Mouse (Mus musculus): Measurements from ENCODE around the gene Zdhhc11.
A peak's percentile ranks its signal among the peaks of the same experiment; 100 is the strongest.
"Not testable (repeated sequence)": the region's sequence is repeated elsewhere in the genome, so short reads cannot be mapped to it uniquely, and the experiment has no call there.

Zdhhc11 gene

DNA sequence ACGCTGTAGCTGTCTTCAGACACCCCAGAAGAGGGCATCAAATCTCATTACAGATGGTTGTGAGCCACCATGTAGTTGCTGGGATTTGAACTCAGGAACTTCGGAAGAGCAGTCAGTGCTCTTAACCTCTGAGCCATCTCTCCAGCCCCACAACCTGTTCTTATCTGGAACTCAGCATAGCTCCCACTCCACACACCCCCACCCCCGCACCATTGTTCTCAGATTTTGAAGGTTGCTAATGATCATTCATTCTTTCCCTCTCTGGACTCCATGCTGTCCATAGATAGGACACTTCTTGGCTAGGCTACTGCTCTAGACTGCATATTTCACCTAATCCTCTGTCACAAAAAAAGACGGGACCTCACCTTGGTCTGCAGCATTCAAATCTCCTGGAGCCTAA lies 43.2 kb downstream of the Zdhhc11 start:
- not testable (repeated sequence) for DNase-seq (ENCODE audit: low spot score in 2 of 2)

DNA sequence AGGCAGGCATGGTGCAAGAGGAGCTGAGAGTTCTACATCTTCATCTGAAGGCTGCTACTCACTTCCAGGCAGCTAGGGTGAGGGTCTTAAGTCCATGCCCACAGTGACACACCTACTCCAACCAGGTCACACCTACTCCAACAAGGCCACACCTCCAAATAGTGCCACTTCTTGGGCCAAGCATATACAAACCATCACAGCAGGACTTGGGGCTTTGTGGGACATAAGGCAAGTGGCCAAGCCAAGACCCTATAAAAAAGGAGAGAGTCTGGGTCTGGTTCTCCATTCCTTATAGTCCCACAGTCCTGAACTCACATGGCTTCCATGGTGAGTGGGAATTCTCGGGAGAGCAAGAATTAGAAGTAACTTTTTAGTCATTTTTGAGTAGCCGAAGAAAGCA lies 44.6 kb downstream of the Zdhhc11 start:
- not testable (repeated sequence) for DNase-seq (ENCODE audit: low spot score in 2 of 2)

DNA sequence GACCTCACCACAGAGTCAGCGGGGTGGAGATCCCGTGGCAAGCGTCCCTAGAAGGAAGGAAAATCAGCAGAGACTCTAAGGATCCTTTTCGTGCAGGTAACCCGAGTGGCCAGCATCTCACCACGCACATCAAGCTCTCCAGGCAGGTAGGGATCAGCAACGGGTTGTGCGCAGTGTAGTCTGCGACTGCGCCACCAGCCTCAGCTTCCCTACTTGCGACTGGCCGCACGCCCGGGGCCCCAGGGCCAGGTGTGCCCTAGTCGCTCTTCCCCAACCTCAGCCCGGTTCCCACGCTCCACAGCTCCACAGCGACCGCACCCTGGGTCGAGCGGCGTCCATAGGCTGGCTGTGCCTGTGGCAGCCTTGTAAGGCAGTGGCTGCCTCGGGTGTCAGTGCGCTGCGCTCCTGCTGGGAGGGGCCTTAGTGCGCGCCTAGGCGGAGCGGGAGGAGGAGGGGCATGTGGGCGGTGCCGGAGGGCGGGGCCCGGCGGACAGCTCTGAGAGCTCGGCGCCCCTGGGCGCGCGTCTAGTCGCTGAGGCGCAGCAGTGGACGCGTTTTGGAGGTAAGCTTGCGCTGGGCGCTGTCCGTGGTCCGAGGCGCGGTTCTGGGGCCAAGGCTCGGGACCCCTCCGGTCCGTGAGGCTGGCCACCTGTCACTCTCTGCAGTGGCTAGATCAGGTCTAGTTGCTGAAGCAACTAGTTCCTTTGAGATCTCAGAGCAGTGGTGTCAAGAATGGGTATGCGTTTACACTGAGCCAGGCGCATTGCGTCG lies 45.5 kb downstream of the Zdhhc11 start, which contains the start of gene Tppp:
TSS of gene Tppp (plus strand) at position 460 of the 771 bp plus-strand sequence.
- peak; percentile 95 to 97 for DNase-seq (ENCODE audit: low spot score in 2 of 2)

DNA sequence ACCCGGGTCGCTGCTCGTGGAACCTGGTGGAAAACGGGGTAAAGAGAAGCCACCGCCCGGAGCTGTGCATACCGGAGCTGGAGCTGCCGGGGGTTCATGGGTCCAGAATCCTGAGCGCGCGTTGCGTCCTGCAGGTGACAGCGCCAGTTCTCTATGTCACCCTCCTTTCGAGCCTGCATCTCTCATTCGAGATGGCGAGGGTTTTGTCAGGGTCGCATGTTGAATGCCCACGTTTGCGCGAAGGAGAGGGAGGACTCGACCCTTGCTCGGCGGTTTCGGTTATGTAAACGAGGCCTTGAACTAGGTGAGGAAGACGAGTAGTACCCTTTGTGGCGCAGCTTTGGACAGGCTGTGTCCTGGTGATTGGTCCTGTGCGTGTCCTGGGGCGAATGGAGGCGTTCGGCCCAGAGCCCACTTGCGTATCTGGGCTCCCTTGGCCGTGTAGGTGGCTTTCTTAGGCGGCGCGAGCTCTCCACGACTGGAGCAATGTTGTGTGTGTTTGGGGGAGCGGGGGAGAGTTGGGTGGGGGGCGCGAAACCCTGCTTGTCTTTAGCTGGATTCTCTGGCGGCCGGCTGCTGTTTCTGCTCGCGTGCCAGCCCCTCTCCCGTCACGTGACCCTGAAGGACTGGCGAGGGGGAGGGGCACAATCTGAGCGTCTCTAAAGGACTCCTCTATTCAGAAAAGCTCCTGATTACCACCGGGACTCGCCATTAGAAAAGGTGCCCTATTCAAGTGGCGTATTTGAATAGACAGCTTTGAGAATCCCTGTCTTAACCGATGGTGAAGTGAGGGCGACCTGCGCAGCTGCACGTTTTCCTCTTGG lies 46.4 kb downstream of the Zdhhc11 start:
- peak; percentile 59 to 78 for DNase-seq (ENCODE audit: low spot score in 2 of 2)

DNA sequence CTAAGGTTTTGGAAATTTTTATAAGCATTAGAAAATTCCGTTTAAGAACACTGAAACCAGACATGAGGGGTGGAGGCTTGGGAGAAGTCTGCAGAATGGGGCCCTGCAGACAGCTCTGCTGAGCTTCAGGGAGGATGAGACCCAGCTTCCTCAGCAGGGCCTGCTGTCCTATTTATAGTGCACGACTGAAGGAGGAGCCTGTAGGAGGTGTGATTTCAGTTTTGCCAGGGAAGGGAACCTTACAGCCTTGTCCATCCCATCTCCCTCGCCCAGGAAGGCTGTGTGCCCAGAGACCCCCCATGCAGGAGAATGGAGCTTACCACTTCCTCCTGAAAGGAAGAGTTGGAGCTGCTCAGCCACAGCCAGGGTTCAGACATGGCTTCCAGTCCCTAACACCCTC lies 47.0 kb downstream of the Zdhhc11 start:
- no peak for DNase-seq (ENCODE audit: low spot score in 2 of 2)

DNA sequence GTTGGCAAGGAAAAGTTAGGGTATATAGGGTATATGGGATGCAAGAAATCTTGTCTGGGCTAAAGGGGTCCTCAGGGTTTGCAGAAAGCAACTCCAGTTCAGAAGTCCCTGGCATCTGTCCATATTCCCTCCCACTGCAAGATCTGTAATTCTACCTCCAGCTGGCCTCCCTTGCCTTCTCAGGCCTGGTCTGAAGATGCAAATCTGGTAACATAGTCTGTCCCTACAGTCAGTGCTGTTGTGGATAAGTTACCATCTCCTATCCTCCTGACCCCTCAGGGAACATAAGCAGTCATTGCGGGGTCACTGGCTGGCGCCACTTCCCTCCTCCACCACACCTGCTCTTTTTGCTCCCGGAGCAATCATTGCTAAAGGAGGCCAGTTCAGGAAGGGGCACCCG lies 52.3 kb downstream of the Zdhhc11 start:
- no peak for DNase-seq (ENCODE audit: low spot score in 2 of 2)

GRCm38 (mm10) chr13:74017426-74017825 lies 53.8 kb downstream of the Zdhhc11 start:
- no peak for DNase-seq (ENCODE audit: low spot score in 2 of 2)

DNA sequence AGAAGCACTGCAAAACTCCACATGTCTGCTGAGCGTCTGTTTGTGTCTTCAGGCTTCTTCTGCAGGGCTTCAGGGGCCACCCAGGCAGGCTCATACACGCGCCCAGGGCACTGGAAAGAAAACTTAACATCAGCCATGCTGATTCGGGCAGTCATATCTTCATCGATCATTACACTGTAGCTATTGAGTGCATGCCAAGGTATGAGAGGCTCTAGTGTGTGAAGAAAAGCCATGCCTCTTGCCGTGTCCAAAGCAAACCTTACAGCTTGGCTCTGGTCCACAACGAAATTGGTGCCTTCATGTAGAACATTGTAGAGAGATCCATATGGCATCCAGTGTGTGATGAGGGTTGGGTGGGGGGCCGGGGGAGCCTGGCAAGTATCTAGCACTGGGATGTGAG lies 55.4 kb downstream of the Zdhhc11 start:
- DNase-seq (ENCODE audit: low spot score in 2 of 2): not testable (repeated sequence)

DNA sequence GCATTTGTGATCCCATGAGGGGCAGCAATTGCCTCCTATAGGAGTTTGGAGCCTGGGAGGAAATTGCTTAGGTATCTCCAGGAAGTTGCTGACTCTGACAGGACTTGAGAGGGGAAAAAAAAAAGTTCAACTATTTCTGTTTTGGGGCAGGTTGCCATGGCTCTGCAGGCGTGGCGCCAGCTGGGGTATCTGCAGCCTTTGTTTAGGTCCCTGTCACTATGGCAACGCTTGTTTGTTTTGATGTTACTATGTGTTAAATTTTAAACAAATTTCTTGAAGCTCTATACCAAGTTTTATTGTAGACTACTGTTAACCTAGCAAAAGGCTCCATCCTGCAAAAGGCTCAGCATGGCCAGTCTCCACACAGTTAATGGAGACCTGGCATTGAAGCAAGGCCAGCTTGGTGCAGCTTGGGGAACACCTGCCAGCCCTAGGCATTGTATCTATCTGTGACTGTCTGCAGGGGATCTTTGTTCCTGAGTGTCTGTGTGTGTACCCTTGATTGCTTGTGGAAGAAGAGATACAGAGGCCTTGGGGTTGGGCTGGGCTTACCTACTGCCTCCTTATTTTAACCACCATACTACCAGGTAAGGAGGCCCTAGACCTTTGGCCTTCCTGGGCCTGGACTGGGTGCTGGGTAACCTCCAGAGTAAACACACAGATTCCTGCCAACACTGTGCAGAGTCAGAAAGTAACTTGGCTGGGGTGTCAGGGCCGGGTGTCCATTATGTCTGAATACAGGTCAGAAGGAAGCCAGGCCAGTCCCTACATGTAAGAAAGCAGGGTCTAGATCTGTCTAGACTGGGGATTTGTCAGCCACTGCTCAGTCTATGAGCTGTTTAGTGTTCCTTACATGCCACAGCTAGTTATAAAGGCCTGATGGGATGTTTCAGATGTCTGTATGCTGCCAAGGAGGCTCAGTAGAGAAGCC lies 61.8 kb downstream of the Zdhhc11 start:
- peak; percentile 60 to 75 for DNase-seq (ENCODE audit: low spot score in 2 of 2)

DNA sequence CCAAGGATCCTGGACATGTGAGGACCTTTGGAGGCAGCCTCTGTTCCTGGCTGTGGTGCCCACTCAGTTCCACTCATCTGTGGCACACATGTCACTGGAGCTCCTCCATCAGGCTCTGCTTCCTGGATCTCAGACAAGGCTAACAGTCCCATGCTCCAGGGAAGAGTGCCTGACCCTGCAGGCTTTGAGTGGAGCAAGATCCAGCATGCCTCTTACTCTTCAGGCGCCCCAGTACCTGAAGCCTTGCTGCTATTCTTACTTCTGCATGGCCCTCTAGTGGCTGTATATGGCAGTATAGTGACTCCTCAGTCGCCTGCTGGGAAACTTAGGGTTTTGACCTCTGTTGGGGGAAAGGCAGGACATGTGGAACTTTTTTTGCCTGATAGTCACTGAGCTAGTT lies 62.6 kb downstream of the Zdhhc11 start:
- DNase-seq (ENCODE audit: low spot score in 2 of 2): peak; percentile 50 to 57

DNA sequence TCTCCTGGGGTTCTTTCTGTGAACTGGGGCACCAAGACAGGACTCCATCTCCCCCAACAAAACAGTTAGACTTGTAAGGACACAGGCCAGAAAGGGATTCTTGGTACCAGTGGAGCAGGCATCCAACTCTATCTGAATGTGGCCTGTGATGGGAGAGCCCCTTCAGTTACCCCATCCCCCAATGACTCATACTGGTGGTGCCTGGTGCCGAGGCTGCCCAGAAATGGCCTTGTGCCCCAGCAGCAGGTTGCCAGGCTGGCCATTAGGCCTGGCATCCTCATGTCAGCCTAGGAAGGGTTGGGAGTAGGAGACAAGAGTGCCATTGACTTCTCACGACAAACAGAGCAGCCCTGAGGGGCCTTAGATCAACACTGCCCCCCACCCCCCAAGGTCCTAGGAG lies 64.5 kb downstream of the Zdhhc11 start:
- DNase-seq (ENCODE audit: low spot score in 2 of 2): no peak

- no peak for DNase-seq (ENCODE audit: low spot score in 2 of 2)
Measured at GRCm38 (mm10) chr13:74029013-74029412, 65.4 kb downstream of the Zdhhc11 start.

DNA sequence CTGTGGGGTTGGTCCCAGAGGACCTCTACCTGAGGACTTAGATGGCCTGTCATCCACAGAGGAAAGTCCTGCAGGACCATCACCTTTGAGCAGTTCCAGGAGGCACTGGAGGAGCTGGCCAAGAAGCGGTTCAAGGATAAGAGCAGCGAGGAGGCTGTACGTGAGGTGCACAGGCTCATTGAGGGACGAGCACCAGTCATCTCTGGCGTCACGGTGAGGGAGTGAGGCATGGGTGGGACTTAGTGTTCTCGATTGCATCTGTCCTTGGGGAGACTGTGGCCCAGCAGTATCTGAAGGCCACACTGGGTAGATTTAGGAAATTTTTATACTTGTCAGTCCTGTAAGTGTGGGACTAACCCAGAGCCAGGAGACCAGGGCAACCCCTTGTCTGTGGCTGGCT lies 67.0 kb downstream of the Zdhhc11 start:
- DNase-seq (ENCODE audit: low spot score in 2 of 2): no peak

GRCm38 (mm10) chr13:74031133-74031532 lies 67.5 kb downstream of the Zdhhc11 start:
- no peak for DNase-seq (ENCODE audit: low spot score in 2 of 2)

GRCm38 (mm10) chr13:74034756-74035155 lies 71.1 kb downstream of the Zdhhc11 start:
- no peak for DNase-seq (ENCODE audit: low spot score in 2 of 2)

GRCm38 (mm10) chr13:74035776-74036175 lies 72.1 kb downstream of the Zdhhc11 start:
- no peak for DNase-seq (ENCODE audit: low spot score in 2 of 2)

DNA sequence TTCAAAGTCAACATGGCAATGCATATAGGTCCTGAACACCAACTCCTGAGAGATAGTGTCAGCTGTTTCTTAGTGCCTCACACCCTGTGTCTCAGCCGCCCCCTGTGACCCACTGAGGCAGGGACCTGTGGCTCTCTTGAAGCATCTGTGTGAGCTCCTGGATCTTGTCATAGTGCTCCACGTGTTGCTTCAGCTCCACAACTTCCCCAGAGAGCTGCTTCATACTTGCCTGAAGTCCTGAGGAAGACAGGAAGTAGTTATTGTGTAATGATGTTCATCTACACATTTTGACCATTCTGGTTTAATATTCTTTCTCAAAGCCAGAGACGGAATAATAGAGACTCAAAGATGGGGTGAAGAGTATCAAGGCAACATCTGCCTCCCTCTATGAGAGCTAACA lies 76.3 kb downstream of the Zdhhc11 start:
- DNase-seq (ENCODE audit: low spot score in 2 of 2): no peak

All from urinary bladder, postnatal 36 days (tissue).